Mouse (Mus musculus) left cerebral cortex, adult 2 months (tissue): Measurements from ENCODE around the gene Nle1. TPM values are rescaled to one million over a fixed set of nuclear protein-coding genes. Genes with fewer than 3 reads are reported as not detected.
"Not testable (repeated sequence)": the region's sequence is repeated elsewhere in the genome, so short reads cannot be mapped to it uniquely, and the experiment has no call there.

Source experiments
- DNase-seq, 2 experiments: peaks; one replicate each; pipeline ENCODE4 v3.0.0; 2021 to 2022; ENCODE audit warnings: low spot score in 2 of 2, mixed read lengths in 1 of 2; ENCODE audit errors: extremely low spot score in 1 of 2
- H3K27ac ChIP-seq: fragments of 200-600 bp; 2 replicates; pipeline ENCODE4 v1.8.1; 2022
- H3K4me3 ChIP-seq: fragments of 200-600 bp; 2 replicates; pipeline ENCODE4 v1.8.1; 2022
- CTCF ChIP-seq: fragments of 200-600 bp; IDR thresholded peaks from 2 replicates; pipeline ENCODE4 v1.8.1; 2022; ENCODE audit warnings: antibody characterized with exemption, mild to moderate bottlenecking, moderate library complexity
- intact Hi-C: fragments of 180-260 bp; cut with DNase I; formaldehyde crosslinking; loops from one replicate; pipeline ENCODE4 v1.15.1; 2025
- total RNA-seq, 2 experiments: library from RNA; stranded (reverse); gene quantifications; 2 replicates each; pipeline ENCODE4 v1.2.3; 2021

Nle1 gene
- total RNA-seq, 2 experiments from 2014 or later, result 41.0 to 45.8 TPM

GRCm38 (mm10) chr11:82933186-82933585 lies 25.0 kb upstream of the Nle1 start:
- TF ChIP-seq CTCF, result no peak
- Histone ChIP-seq H3K4me3 (peak overlapping the region; percentile 41), H3K27ac (no peak overlapping the region)
- DNase-seq, result no peak
- intact Hi-C loops, result no loop called here

- intact Hi-C loops, H3K27ac ChIP-seq, DNase-seq: not testable (repeated sequence)
- H3K4me3 ChIP-seq, result peak overlapping the region; percentile 41
Measured at GRCm38 (mm10) chr11:82931671-82932450, 23.6 kb upstream of the Nle1 start.

GRCm38 (mm10) chr11:82931161-82931560 lies 22.9 kb upstream of the Nle1 start:
- H3K27ac ChIP-seq, intact Hi-C loops, DNase-seq: not testable (repeated sequence)
- peak overlapping the region; percentile 41 for H3K4me3 ChIP-seq

- intact Hi-C loops, H3K27ac ChIP-seq, DNase-seq: not testable (repeated sequence)
- H3K4me3 ChIP-seq, result peak overlapping the region; percentile 41
Measured at GRCm38 (mm10) chr11:82930391-82930955, 22.3 kb upstream of the Nle1 start.

DNA sequence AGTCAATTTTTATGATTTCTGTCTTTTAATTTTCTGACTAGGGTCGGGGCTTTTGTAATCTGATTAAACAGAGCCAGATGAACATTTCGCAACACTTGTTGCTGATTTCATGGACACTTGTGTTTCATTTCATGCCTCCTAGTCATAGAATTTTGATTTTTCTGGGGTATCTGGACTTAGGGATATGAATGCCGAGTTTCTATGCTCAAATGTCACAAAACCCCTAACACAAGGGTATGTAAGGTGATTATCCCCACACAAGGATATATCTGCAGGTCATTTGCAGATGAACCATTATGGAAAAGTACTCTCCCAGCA lies 21.4 kb upstream of the Nle1 start:
- no peak overlapping the region for H3K27ac ChIP-seq
- no peak for DNase-seq
- no peak for TF ChIP-seq CTCF
- no peak overlapping the region for H3K4me3 ChIP-seq
- intact Hi-C loops, result no loop called here

DNA sequence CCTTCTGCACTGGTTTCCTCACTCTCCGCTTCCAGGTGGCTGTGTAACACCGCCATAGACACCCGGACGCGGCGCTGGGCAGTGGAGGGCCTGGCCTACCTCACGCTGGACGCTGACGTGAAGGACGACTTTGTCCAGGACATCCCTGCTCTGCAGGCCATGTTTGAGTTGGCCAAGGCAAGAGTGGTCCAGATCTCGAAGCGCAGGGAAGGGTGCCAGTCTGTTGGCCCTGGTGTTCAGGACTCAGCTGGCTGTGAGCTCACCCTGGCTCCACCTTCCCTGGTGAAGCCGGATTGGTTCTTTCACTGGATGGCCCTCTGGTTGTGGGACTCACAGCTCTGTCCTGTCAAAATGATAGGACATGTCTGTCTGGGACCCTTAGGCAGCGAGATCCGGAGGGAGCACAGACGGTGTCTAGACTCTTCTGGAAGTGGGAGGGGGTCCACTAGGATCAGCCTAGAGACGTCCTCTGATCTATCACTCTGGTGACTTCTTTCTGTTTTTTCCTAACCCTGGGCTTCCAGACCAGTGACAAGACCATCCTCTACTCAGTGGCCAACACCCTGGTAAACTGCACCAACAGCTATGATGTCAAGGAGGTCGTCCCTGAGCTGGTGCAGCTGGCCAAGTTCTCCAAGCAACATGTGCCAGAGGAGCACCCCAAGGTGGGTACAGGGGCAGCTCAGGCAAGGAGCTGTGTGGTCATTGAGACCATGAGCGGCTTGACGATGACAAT lies 20.9 kb upstream of the Nle1 start:
- intact Hi-C loops, result no loop called here
- no peak overlapping the region for H3K4me3 ChIP-seq
- no peak for TF ChIP-seq CTCF
- H3K27ac ChIP-seq, result no peak overlapping the region
- no peak for DNase-seq

DNA sequence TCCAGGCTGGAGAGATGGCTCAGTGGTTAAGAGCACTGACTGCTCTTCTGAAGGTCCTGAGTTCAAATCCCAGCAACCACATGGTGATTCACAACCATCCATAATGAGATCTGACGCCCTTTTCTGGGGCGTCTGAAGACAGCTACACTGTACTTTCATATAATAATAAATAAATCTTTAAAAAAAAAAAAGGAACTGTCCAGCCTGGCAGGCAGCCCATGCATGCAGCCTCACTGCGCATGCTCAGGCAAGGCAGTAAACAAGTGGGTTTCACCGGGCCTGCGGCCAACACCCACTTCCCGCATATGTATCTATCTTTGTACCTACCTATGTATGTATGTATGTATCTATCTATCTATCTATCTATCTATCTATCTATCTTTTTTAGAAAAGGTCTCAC lies 15.7 kb upstream of the Nle1 start:
- DNase-seq, H3K27ac ChIP-seq, H3K4me3 ChIP-seq, intact Hi-C loops: not testable (repeated sequence)

GRCm38 (mm10) chr11:82921691-82922090 lies 13.5 kb upstream of the Nle1 start:
- no peak for TF ChIP-seq CTCF
- H3K4me3 ChIP-seq, result no peak overlapping the region
- DNase-seq, result no peak
- intact Hi-C loops, result no loop called here
- H3K27ac ChIP-seq, result no peak overlapping the region

GRCm38 (mm10) chr11:82920768-82921167 lies 12.6 kb upstream of the Nle1 start:
- Histone ChIP-seq H3K4me3 (no peak overlapping the region), H3K27ac (no peak overlapping the region)
- DNase-seq, result no peak
- intact Hi-C loops, result no loop called here
- TF ChIP-seq CTCF, result no peak

DNA sequence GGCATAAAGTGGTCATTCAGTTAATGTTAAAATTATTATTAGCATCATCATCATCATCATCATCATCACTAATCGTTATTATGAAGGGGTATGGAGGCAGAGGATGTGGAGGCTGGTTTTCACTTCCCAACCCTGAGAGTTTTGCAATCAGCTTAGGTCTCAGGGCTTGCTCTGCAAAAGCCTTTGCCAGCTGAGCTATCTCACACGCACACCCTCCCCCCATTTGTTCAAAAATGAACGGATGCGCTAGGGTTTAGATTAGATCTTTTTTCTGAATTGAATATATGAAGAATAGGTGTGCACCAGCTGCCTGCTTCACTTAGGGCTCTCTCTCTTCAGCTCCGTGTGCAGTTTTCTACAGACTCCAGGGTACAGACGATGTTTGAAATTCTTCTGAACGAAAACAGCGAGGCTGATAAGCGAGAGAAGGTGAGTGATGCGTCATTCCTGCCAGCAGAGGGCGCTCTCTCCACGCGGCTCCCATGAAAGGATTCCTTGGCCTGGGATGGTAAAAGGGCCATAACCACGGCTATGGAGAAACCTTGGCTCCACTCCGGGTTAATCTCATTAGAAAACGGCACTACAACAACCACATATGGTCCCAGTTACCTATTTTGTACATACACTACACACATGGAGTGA lies 6.6 kb upstream of the Nle1 start:
- peak; percentile 72 to 79 for DNase-seq
- Histone ChIP-seq H3K27ac (no peak overlapping the region), H3K4me3 (no peak overlapping the region)
- intact Hi-C loops, result loop anchor here (1.0 to 2.0 kb wide), 3 partner anchors 44 to 348 kb away; no protein-coding TSS in a partner anchor
- peak; percentile 92 for TF ChIP-seq CTCF

DNA sequence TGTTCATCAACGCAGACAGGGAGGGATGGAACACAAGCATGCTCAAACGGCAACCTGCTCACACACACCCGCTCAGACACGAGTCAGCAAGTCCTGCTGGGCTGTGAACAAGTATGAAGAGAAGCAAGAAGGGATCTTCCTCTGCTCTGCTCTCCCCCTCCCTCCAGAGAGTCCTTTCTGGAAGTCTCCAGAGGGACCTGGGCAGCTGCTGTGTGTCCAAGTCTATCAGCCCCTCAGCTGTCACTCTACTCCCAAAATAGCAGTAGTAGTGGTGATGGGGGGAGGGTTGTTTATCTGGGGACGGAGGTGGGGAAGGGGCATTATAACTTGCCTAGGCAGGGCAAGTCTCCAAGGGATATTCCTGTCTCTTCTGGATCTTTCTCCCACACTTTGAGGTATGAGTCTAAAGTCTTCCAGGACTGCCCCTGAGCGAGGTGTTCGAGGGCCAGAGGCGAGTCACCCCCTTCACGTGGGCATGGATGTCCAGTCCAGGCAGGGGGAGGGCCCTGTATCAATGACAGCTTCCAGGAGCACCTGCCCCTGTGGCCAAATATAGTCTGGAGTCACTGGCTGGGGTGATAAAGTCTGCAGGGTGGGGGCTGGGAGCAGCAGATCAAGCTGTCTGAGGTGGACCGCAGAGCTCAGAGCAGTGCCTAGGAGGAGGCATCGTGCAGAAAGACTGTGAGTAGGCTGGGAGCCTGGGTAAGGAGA lies 2.6 kb upstream of the Nle1 start:
- intact Hi-C loops, result no loop called here
- Histone ChIP-seq H3K4me3 (no peak overlapping the region), H3K27ac (no peak overlapping the region)
- DNase-seq, result no peak
- no peak for TF ChIP-seq CTCF
